Mouse (Mus musculus) duodenum, adult 2 months (tissue): ENCODE measurements around the gene Gm5591. TPM values are rescaled to one million over a fixed set of nuclear protein-coding genes. Genes with fewer than 3 reads are reported as not detected.

Source experiments
- polyA plus RNA-seq: library from polyadenylated mRNA; depleted of rRNA; stranded (reverse); fragments of >200 nt; gene quantifications from 2 replicates; pipeline ENCODE4 v1.2.3, GENCODE M21; 2012; ENCODE audit warnings: low replicate concordance; rRNA removed

Gene Gm5591
- not detected in 2 replicates for polyA plus RNA-seq

DNA sequence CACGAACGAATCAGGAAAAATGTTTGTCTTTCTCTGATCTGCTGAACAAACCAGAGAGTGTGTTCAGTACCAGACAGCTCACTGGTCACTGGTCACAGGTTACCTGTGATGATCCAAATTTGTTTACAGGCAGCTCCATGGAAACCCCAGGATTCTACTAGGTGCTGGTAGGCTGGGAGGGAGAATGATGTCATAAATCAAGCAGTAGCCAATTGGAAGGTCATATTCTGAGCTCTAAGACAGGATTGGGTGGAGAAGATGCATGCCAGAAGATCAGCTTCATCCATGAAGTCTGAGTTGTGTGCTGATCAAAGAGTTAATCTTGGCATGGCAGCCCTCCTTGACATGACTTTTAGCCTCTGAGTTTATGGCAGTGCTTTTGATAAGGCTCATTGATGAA is at the start of gene Gm5591:
Gene Gm5591 (minus strand): TSS at position 101 of the 400 bp plus-strand sequence.

